Mouse (Mus musculus): Measurements from ENCODE around the gene 4930544D05Rik. TPM values are rescaled to one million over a fixed set of nuclear protein-coding genes. Genes with fewer than 3 reads are reported as not detected.

4930544D05Rik gene
- total and polyA plus RNA-seq, 2 experiments from 2014 or later, result not detected

DNA sequence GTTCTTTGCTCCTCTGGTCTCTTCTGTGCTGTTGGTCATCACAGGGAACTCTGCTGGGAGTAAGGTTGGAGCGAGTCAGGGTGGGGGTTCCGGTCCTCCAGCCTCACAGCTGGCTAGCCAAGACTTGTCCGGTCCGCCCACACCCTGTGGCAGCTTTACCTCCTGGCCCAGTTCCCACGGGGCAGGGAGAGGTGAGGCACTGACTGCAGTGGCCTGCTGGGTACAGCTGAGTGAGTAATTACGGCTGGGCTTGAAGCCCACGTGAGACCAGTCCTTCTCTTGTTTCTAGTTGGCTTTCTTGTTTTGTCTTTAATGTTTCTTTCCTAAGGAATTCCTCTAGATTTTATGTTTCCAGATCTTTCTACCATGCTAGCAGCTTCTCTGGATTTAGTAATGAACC is 30.2 kb upstream of the 4930544D05Rik start:
- no peak for TF ChIP-seq CTCF (IDR thresholded peaks at IDR 0.05; ENCODE audit: low read depth)
- ATAC-seq (0 out of 2 replicates have a peak, but pooled peaks have one; percentile 43), DNase-seq (ENCODE audit: low spot score) (peak; percentile 30)
- no peaks in the 10 kb centered on the region for H3K27me3 ChIP-seq (ENCODE audit: insufficient read depth, low read length)
- no peak overlapping the region for H3K4me3 ChIP-seq (ENCODE audit: low read length)
- no peaks in the 10 kb centered on the region for H3K9me3 ChIP-seq (ENCODE audit: low read length)
- no peak overlapping the region for H3K4me2 ChIP-seq (ENCODE audit: low read depth, low read length)
- H3K36me3 ChIP-seq (ENCODE audit: insufficient read depth, low read length), result no peaks in the 10 kb centered on the region
- 27% methylated on average over 7 of the region's 7 CpGs for WGBS
- H3K27ac ChIP-seq, result peak overlapping the region; percentile 29; the same call in 1 of the 2 replicates
- no peak overlapping the region for H3K9ac ChIP-seq (replicated peaks; ENCODE audit: low read length)
- no peaks in the 10 kb centered on the region; the same call in 1 of the 2 replicates for H3K4me1 ChIP-seq (ENCODE audit: insufficient read depth, low read length)

DNA sequence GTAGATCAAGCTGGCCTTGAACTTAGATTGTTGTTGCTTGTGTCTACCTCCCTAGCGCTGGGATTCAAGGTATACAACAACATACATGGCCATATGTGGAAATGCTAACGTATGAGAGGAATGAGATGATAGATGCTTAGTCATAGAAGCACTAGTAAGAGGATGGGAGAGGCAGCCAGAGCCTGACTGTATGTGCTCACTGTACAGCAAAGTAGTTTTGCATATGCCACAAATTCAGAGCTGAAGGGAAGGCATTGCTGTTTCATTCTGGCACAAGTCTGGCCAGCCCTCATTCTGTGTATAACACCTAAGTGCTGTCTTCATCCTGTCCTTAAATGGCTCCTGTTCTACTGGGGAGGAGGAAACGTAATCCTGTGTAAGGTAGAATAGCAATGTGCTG is 29.4 kb upstream of the 4930544D05Rik start:
- TF ChIP-seq CTCF (IDR thresholded peaks at IDR 0.05; ENCODE audit: low read depth), result no peak
- Histone ChIP-seq H3K9me3 (ENCODE audit: low read length) (no peaks in the 10 kb centered on the region), H3K4me1 (ENCODE audit: insufficient read depth, low read length) (no peaks in the 10 kb centered on the region; the same call in 1 of the 2 replicates), H3K27ac (no peak overlapping the region), H3K36me3 (ENCODE audit: insufficient read depth, low read length) (no peaks in the 10 kb centered on the region), H3K4me3 (ENCODE audit: low read length) (no peak overlapping the region), H3K27me3 (ENCODE audit: insufficient read depth, low read length) (no peaks in the 10 kb centered on the region), H3K4me2 (ENCODE audit: low read depth, low read length) (no peak overlapping the region), H3K9ac (replicated peaks; ENCODE audit: low read length) (no peak overlapping the region)
- DNase-seq (ENCODE audit: low spot score) (no peak), ATAC-seq (no peak)
- 87% methylated on average over 3 of the region's 3 CpGs for WGBS

- no peaks in the 10 kb centered on the region; the same call in 1 of the 2 replicates for H3K4me1 ChIP-seq (ENCODE audit: insufficient read depth, low read length)
- H3K9ac ChIP-seq (replicated peaks; ENCODE audit: low read length), result no peak overlapping the region
- WGBS, result 66% methylated on average over 5 of the region's 5 CpGs
- H3K27me3 ChIP-seq (ENCODE audit: insufficient read depth, low read length), result no peaks in the 10 kb centered on the region
- H3K4me2 ChIP-seq (ENCODE audit: low read depth, low read length), result no peak overlapping the region
- TF ChIP-seq CTCF (IDR thresholded peaks at IDR 0.05; ENCODE audit: low read depth), result no peak
- no peak for ATAC-seq
- no peak for DNase-seq (ENCODE audit: low spot score)
- no peaks in the 10 kb centered on the region for H3K9me3 ChIP-seq (ENCODE audit: low read length)
- no peaks in the 10 kb centered on the region for H3K36me3 ChIP-seq (ENCODE audit: insufficient read depth, low read length)
- no peak overlapping the region for H3K4me3 ChIP-seq (ENCODE audit: low read length)
- no peak overlapping the region for H3K27ac ChIP-seq
Observed at GRCm38 (mm10) chr11:70586954-70587353, 28.7 kb upstream of the 4930544D05Rik start.

- Histone ChIP-seq H3K9me3 (ENCODE audit: low read length) (no peaks in the 10 kb centered on the region), H3K9ac (replicated peaks; ENCODE audit: low read length) (no peak overlapping the region), H3K36me3 (ENCODE audit: insufficient read depth, low read length) (no peaks in the 10 kb centered on the region), H3K27me3 (ENCODE audit: insufficient read depth, low read length) (no peaks in the 10 kb centered on the region), H3K4me1 (ENCODE audit: insufficient read depth, low read length) (no peaks in the 10 kb centered on the region), H3K4me3 (ENCODE audit: low read length) (no peak overlapping the region), H3K4me2 (ENCODE audit: low read depth, low read length) (no peak overlapping the region), H3K27ac (no peak overlapping the region)
- no peak for ATAC-seq
- TF ChIP-seq CTCF (IDR thresholded peaks at IDR 0.05; ENCODE audit: low read depth), result no peak
- peak; percentile 54 for DNase-seq (ENCODE audit: low spot score)
- WGBS, result 62% methylated on average over 1 of the region's 1 CpGs
Observed at GRCm38 (mm10) chr11:70591733-70592132, 23.9 kb upstream of the 4930544D05Rik start.

DNA sequence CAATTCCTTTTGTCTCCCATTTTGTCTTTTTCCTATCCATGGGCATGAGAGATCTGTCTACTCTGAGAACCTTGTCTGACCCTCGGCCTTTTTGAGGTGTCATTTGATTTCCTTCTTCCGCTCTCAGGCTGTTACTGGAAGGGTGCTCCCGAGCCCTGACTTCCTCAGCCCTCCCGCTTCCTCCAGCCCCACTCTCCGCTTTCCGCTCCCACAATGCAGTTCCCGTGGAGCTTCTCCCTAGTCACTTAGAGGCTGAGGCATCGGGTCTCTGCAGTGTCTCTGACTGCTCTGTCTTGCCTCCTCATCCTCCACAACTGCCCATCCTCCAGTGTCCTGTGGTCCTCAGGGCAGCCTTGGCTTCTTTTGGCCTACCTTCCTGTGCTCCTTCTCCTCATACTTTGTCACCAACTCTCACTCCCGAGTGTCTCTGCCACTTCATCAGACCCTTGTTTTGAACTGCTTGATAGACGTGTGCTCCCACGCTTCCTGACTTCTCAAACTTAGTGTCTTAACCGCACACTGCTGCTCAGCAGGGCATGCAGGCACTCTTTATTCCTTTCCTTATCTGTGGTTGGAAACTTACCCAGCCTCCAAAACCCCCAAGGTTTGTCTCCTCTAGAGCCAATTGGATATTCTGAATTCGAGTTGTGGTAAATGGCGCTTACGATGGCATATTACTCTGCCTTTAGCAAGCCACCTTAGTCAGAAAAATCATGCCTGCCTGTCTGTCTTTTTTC is 21.2 kb upstream of the 4930544D05Rik start:
- H3K4me1 ChIP-seq (ENCODE audit: insufficient read depth, low read length), result no peaks in the 10 kb centered on the region
- no peaks in the 10 kb centered on the region for H3K27me3 ChIP-seq (ENCODE audit: insufficient read depth, low read length)
- H3K4me2 ChIP-seq (ENCODE audit: low read depth, low read length), result no peak overlapping the region
- H3K36me3 ChIP-seq (ENCODE audit: insufficient read depth, low read length), result peaks cover 12% of the 10 kb centered on the region; the same call in 1 of the 2 replicates
- 80% methylated on average over 15 of the region's 15 CpGs for WGBS
- TF ChIP-seq CTCF (IDR thresholded peaks at IDR 0.05; ENCODE audit: low read depth), result no peak
- no peak overlapping the region for H3K9ac ChIP-seq (replicated peaks; ENCODE audit: low read length)
- no peak overlapping the region for H3K27ac ChIP-seq
- H3K4me3 ChIP-seq (ENCODE audit: low read length), result no peak overlapping the region
- H3K9me3 ChIP-seq (ENCODE audit: low read length), result no peaks in the 10 kb centered on the region
- DNase-seq (ENCODE audit: low spot score) (no peak), ATAC-seq (no peak)

- no peak overlapping the region for H3K4me2 ChIP-seq (ENCODE audit: low read depth, low read length)
- ATAC-seq (no peak), DNase-seq (ENCODE audit: low spot score) (no peak)
- H3K9ac ChIP-seq (replicated peaks; ENCODE audit: low read length), result no peak overlapping the region
- no peaks in the 10 kb centered on the region for H3K27me3 ChIP-seq (ENCODE audit: insufficient read depth, low read length)
- H3K36me3 ChIP-seq (ENCODE audit: insufficient read depth, low read length), result peaks cover 16% of the 10 kb centered on the region; the same call in 1 of the 2 replicates
- H3K27ac ChIP-seq, result peak overlapping the region; percentile 2; the same call in 1 of the 2 replicates
- no peaks in the 10 kb centered on the region for H3K9me3 ChIP-seq (ENCODE audit: low read length)
- no peak overlapping the region for H3K4me3 ChIP-seq (ENCODE audit: low read length)
- 69% methylated on average over 2 of the region's 2 CpGs for WGBS
- no peaks in the 10 kb centered on the region for H3K4me1 ChIP-seq (ENCODE audit: insufficient read depth, low read length)
- no peak for TF ChIP-seq CTCF (IDR thresholded peaks at IDR 0.05; ENCODE audit: low read depth)
Observed at GRCm38 (mm10) chr11:70595638-70596037, 20.0 kb upstream of the 4930544D05Rik start.

DNA sequence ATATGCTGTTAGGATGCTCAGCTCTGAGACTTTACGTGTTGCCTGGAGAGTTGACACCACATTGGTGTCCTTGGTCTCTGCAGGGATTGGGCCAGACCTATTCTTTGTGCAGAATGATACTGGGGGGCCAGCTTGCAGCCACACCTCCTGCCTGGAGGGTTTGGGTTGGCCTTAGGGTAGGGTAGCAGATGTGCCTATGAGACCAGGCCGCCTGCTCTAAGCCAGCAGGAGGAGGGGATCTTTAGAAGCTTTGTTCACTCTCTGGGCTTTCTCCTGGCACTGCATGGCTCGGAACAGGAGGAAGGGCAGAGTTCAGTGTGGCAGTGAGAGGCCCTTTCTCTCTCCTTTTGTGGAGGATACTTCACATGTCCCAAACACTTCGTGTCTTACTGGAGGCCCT is 19.6 kb upstream of the 4930544D05Rik start:
- Histone ChIP-seq H3K27me3 (ENCODE audit: insufficient read depth, low read length) (no peaks in the 10 kb centered on the region), H3K27ac (peak overlapping the region; percentile 2; the same call in 1 of the 2 replicates), H3K9ac (replicated peaks; ENCODE audit: low read length) (no peak overlapping the region), H3K4me3 (ENCODE audit: low read length) (no peak overlapping the region), H3K36me3 (ENCODE audit: insufficient read depth, low read length) (peaks cover 16% of the 10 kb centered on the region; the same call in 1 of the 2 replicates), H3K4me2 (ENCODE audit: low read depth, low read length) (no peak overlapping the region), H3K4me1 (ENCODE audit: insufficient read depth, low read length) (no peaks in the 10 kb centered on the region), H3K9me3 (ENCODE audit: low read length) (no peaks in the 10 kb centered on the region)
- DNase-seq (ENCODE audit: low spot score) (peak; percentile 22), ATAC-seq (peak; percentile 29; the same call in 1 of the 2 replicates)
- WGBS, result 28% methylated on average over 4 of the region's 4 CpGs
- TF ChIP-seq CTCF (IDR thresholded peaks at IDR 0.05; ENCODE audit: low read depth), result no peak

All from hindbrain, postnatal 0 days (tissue).